Comparison of ENCODE assay signal across 7 mouse cellular contexts in genomic region chr9:69084720-69085661, GRCm38 (mm10).
DNase-seq lines count a peak whose midpoint lies in the region; ATAC-seq and TF ChIP-seq lines count a peak whose summit lies in the region.

No protein-coding gene starts in this region.

- TF ChIP-seq POLR2A in lung, adult 2 months (IDR thresholded peaks at IDR 0.05; ENCODE audit: borderline replicate concordance, extremely low read depth, low read depth, low read length) = no peak

- DNase-seq in midbrain, embryonic 10.5 days (ENCODE audit: low spot score) = no peak
- DNase-seq in midbrain, embryonic 11.5 days (ENCODE audit: low spot score, missing footprints) = no peak
- DNase-seq in lung, adult 2 months = peak; percentile 29
- DNase-seq in ovary, postnatal 14 days (ENCODE audit: low spot score) = no peak
- DNase-seq in layer of hippocampus, adult 11-12 months (ENCODE audit: low spot score) = no peak
- no peak for DNase-seq in natural killer cell, adult 2 months (ENCODE audit: low spot score in 2 of 2)

- no peak overlapping the region for H3K9ac ChIP-seq in midbrain, embryonic 11.5 days (ENCODE audit: low read length)
- no peak overlapping the region for H3K9ac ChIP-seq in hindbrain, embryonic 12.5 days

- H3K9me3 ChIP-seq in midbrain, embryonic 10.5 days (replicated peaks) = no peaks in the 10 kb centered on the region
- no peaks in the 10 kb centered on the region for H3K9me3 ChIP-seq in midbrain, embryonic 11.5 days (ENCODE audit: control insufficient read depth, low read length)
- no peaks in the 10 kb centered on the region for H3K9me3 ChIP-seq in hindbrain, embryonic 12.5 days (replicated peaks)

- no peak for ATAC-seq in midbrain, embryonic 11.5 days (ENCODE audit: low FRiP score)
- peak; percentile 50 for ATAC-seq in hindbrain, embryonic 12.5 days (ENCODE audit: low FRiP score)

- H3K27ac ChIP-seq in midbrain, embryonic 10.5 days (replicated peaks) = 0 out of 2 replicates have a peak overlapping the region, but pooled peaks have one; percentile 13
- no peak overlapping the region for H3K27ac ChIP-seq in midbrain, embryonic 11.5 days (ENCODE audit: low read depth, low read length)
- H3K27ac ChIP-seq in hindbrain, embryonic 12.5 days = peak overlapping the region; percentile 18; the same call in 1 of the 2 replicates

- peaks cover 10% of the 10 kb centered on the region for H3K4me1 ChIP-seq in midbrain, embryonic 10.5 days
- H3K4me1 ChIP-seq in midbrain, embryonic 11.5 days (ENCODE audit: control insufficient read depth, insufficient read depth, low read length) = 0 out of 2 replicates have a peak, but pooled peaks cover 3% of the 10 kb centered on the region
- H3K4me1 ChIP-seq in hindbrain, embryonic 12.5 days = peaks cover 16% of the 10 kb centered on the region
- peaks cover 5% of the 10 kb centered on the region; the same call in 1 of the 2 replicates for H3K4me1 ChIP-seq in lung, adult 2 months (ENCODE audit: control insufficient read depth, insufficient read depth, low read length)

- no peak overlapping the region for H3K4me3 ChIP-seq in midbrain, embryonic 10.5 days
- H3K4me3 ChIP-seq in midbrain, embryonic 11.5 days (ENCODE audit: low read depth, low read length) = no peak overlapping the region
- H3K4me3 ChIP-seq in hindbrain, embryonic 12.5 days = no peak overlapping the region
- H3K4me3 ChIP-seq in lung, adult 2 months (replicated peaks; ENCODE audit: extremely low read depth, low read depth, low read length) = no peak overlapping the region

- H3K36me3 ChIP-seq in midbrain, embryonic 10.5 days = no peaks in the 10 kb centered on the region
- H3K36me3 ChIP-seq in midbrain, embryonic 11.5 days (ENCODE audit: control insufficient read depth, insufficient read depth, low read length) = no peaks in the 10 kb centered on the region
- no peaks in the 10 kb centered on the region for H3K36me3 ChIP-seq in hindbrain, embryonic 12.5 days

- H3K27me3 ChIP-seq in midbrain, embryonic 10.5 days (ENCODE audit: low read depth, poor library complexity, severe bottlenecking) = 0 out of 2 replicates have a peak, but pooled peaks cover 9% of the 10 kb centered on the region
- no peaks in the 10 kb centered on the region for H3K27me3 ChIP-seq in midbrain, embryonic 11.5 days (ENCODE audit: control insufficient read depth, insufficient read depth, low read length)
- H3K27me3 ChIP-seq in hindbrain, embryonic 12.5 days = peaks cover 12% of the 10 kb centered on the region

- no peak for TF ChIP-seq CTCF in lung, adult 2 months (IDR thresholded peaks at IDR 0.05; ENCODE audit: insufficient read depth, low read length)

- H3K4me2 ChIP-seq in midbrain, embryonic 11.5 days = no peak overlapping the region
- no peak overlapping the region for H3K4me2 ChIP-seq in hindbrain, embryonic 12.5 days (replicated peaks)

- WGBS in midbrain, embryonic 10.5 days = 71% methylated on average over 14 of the region's 14 CpGs
- WGBS in midbrain, embryonic 11.5 days = 69% methylated on average over 14 of the region's 14 CpGs
- WGBS in hindbrain, embryonic 12.5 days = 59% methylated on average over 14 of the region's 14 CpGs
- WGBS in lung, adult 2 months = 52% methylated on average over 14 of the region's 14 CpGs
